Mouse (Mus musculus): ENCODE measurements around the gene Prss43. TPM values are rescaled to one million over a fixed set of nuclear protein-coding genes. Genes with fewer than 3 reads are reported as not detected.

Gene Prss43
- total and polyA plus RNA-seq, 3 experiments: not detected

GRCm38 (mm10) chr9:110841438-110841837 is 14.9 kb downstream of the Prss43 start:
- H3K4me1 ChIP-seq (ENCODE audit: control insufficient read depth in 1 of 2, insufficient read depth in 2 of 2): peaks cover 0 to 2% of the 10 kb centered on the region in 2 experiments; a peak in 1 of 4 replicates
- no peaks in the 10 kb centered on the region for H3K36me3 ChIP-seq (replicated peaks in 1 of 2; ENCODE audit: control insufficient read depth in 1 of 2, insufficient read depth in 1 of 2, low read length in 1 of 2)
- H3K9ac ChIP-seq (ENCODE audit: insufficient read depth, low read depth): no peak overlapping the region
- H3K4me2 ChIP-seq (ENCODE audit: insufficient read depth, low read depth, poor library complexity, severe bottlenecking): no peak overlapping the region
- H3K4me3 ChIP-seq (replicated peaks in 1 of 3; ENCODE audit: low read depth in 2 of 3, low read length in 2 of 3, poor library complexity in 1 of 3): no peak overlapping the region
- no peaks in the 10 kb centered on the region for H3K9me3 ChIP-seq (replicated peaks; ENCODE audit: low read length)
- H3K27me3 ChIP-seq (replicated peaks): peaks cover 1% of the 10 kb centered on the region
- dilution Hi-C loops (cut with MboI; ENCODE audit: extremely low pct_ligation_motif_present, extremely low pct_unique_long_range_greater_than_20kb, low sequenced_read_pairs): no loop called here
- no peak overlapping the region for H3K27ac ChIP-seq (ENCODE audit: insufficient read depth, low read depth)
- no peak for TF ChIP-seq CTCF (conservative IDR thresholded peaks at IDR 0.05 in 1 of 2, IDR thresholded peaks at IDR 0.05 in 1 of 2; ENCODE audit: low read depth in 2 of 2, low read length in 2 of 2)
- no peak for TF ChIP-seq RAD21 (IDR thresholded peaks at IDR 0.05; ENCODE audit: low read depth, low read length)
- no peak for TF ChIP-seq MEF2A (IDR thresholded peaks at IDR 0.05; ENCODE audit: borderline replicate concordance, low read depth, low read length)
- TF ChIP-seq KAT2A (IDR thresholded peaks at IDR 0.05; ENCODE audit: insufficient replicate concordance, low read length): no peak
- TF ChIP-seq POLR2AphosphoS2 (IDR thresholded peaks at IDR 0.05; ENCODE audit: low read depth, low read length): no peak
- TF ChIP-seq JUND (conservative IDR thresholded peaks at IDR 0.05; ENCODE audit: low read depth, low read length): no peak
- TF ChIP-seq TBP (conservative IDR thresholded peaks at IDR 0.05; ENCODE audit: low read depth, low read length): no peak
- TF ChIP-seq HCFC1 (IDR thresholded peaks at IDR 0.05; ENCODE audit: low read depth, low read length): no peak
- no peak for DNase-seq (ENCODE audit: extremely low read depth)
- in situ Hi-C loops (cut with MboI; ENCODE audit: low pct_ligation_motif_present, low pct_unique_long_range_greater_than_20kb, low sequenced_read_pairs): no loop called here
- H3K79me2 ChIP-seq (replicated peaks; ENCODE audit: control insufficient read depth, extremely low read depth, insufficient read depth, poor library complexity, severe bottlenecking): no peaks in the 10 kb centered on the region

- no peak within 1 kb of the TSS for H3K4me3 ChIP-seq (replicated peaks in 1 of 3; ENCODE audit: low read depth in 2 of 3, low read length in 2 of 3, poor library complexity in 1 of 3)
- peaks cover 0 to 2% of the 10 kb centered on the region in 2 experiments; a peak in 1 of 4 replicates for H3K4me1 ChIP-seq (ENCODE audit: control insufficient read depth in 1 of 2, insufficient read depth in 2 of 2)
- DNase-seq (ENCODE audit: extremely low read depth): no peak
- H3K4me2 ChIP-seq (ENCODE audit: insufficient read depth, low read depth, poor library complexity, severe bottlenecking): no peak within 1 kb of the TSS
- H3K79me2 ChIP-seq (replicated peaks; ENCODE audit: control insufficient read depth, extremely low read depth, insufficient read depth, poor library complexity, severe bottlenecking): no peaks in the 10 kb centered on the region
- no peaks in the 10 kb centered on the region for H3K36me3 ChIP-seq (replicated peaks in 1 of 2; ENCODE audit: control insufficient read depth in 1 of 2, insufficient read depth in 1 of 2, low read length in 1 of 2)
- TF ChIP-seq NELFE (IDR thresholded peaks at IDR 0.05; ENCODE audit: low read depth, low read length): no peak
- no peak for TF ChIP-seq POLR2AphosphoS2 (IDR thresholded peaks at IDR 0.05; ENCODE audit: low read depth, low read length)
- TF ChIP-seq TCF12 (IDR thresholded peaks at IDR 0.05; ENCODE audit: low read depth, low read length): no peak
- TF ChIP-seq TBP (conservative IDR thresholded peaks at IDR 0.05; ENCODE audit: low read depth, low read length): no peak
- no peak for TF ChIP-seq UBTF (IDR thresholded peaks at IDR 0.05; ENCODE audit: low read depth, low read length)
- TF ChIP-seq PAX5 (IDR thresholded peaks at IDR 0.05; ENCODE audit: low read length): no peak
- TF ChIP-seq RAD21 (IDR thresholded peaks at IDR 0.05; ENCODE audit: low read depth, low read length): no peak
- TF ChIP-seq GABPA (IDR thresholded peaks at IDR 0.05; ENCODE audit: insufficient replicate concordance, low read depth, low read length): no peak
- no peak for TF ChIP-seq MAFK (IDR thresholded peaks at IDR 0.05; ENCODE audit: insufficient replicate concordance, low read length)
- no peak for TF ChIP-seq ZNF384 (IDR thresholded peaks at IDR 0.05; ENCODE audit: low read depth, low read length)
- TF ChIP-seq NRF1 (IDR thresholded peaks at IDR 0.05; ENCODE audit: low read depth, low read length): no peak
- no peak for TF ChIP-seq POLR2A (IDR thresholded peaks at IDR 0.05; ENCODE audit: low read depth, low read length)
- TF ChIP-seq JUND (conservative IDR thresholded peaks at IDR 0.05; ENCODE audit: low read depth, low read length): no peak
- dilution Hi-C loops (cut with MboI; ENCODE audit: extremely low pct_ligation_motif_present, extremely low pct_unique_long_range_greater_than_20kb, low sequenced_read_pairs): no loop called here
- no peaks in the 10 kb centered on the region for H3K27me3 ChIP-seq (replicated peaks)
- H3K27ac ChIP-seq (ENCODE audit: insufficient read depth, low read depth): no peak within 1 kb of the TSS
- no peak within 1 kb of the TSS for H3K9ac ChIP-seq (ENCODE audit: insufficient read depth, low read depth)
- in situ Hi-C loops (cut with MboI; ENCODE audit: low pct_ligation_motif_present, low pct_unique_long_range_greater_than_20kb, low sequenced_read_pairs): no loop called here
- H3K9me3 ChIP-seq (replicated peaks; ENCODE audit: low read length): no peaks in the 10 kb centered on the region
Measured at GRCm38 (mm10) chr9:110844206-110844605, 17.7 kb downstream of the Prss43 start, which contains the start of gene Prss46. Gene Prss46, plus strand, starts transcription at chr9:110844506.

Measured in CH12.LX (cell line).